Mouse (Mus musculus): ENCODE measurements at regions not wholly inside any gene's neighbourhood (a gene's known extent, or its start where the extent isn't known, plus 50 kb on each side); places are given as distances from the start of the nearest gene placed in this dataset.
"Not testable (repeated sequence)": the region's sequence is repeated elsewhere in the genome, so short reads cannot be mapped to it uniquely, and the experiment has no call there.

DNA sequence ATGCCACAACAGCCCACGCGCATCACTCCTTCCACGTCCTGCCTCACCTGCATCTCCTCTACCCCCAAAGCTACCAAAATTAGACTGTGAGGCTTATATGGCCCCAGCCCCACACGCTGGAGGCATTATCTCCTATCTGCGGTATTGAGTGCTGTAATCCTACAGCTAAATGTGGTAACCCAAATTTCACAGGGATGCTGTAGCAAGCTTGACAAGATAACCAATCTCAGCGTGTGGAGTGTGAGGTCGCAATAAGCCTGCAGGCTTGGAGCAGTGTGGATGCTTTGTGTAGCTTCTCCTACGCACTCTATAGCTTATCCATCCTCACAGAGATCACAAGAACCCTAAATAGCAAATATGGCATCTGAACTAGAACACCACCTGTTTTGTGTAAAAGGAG is 251.2 kb upstream of the Kcnh8 start:
- no peak for DNase-seq

DNA sequence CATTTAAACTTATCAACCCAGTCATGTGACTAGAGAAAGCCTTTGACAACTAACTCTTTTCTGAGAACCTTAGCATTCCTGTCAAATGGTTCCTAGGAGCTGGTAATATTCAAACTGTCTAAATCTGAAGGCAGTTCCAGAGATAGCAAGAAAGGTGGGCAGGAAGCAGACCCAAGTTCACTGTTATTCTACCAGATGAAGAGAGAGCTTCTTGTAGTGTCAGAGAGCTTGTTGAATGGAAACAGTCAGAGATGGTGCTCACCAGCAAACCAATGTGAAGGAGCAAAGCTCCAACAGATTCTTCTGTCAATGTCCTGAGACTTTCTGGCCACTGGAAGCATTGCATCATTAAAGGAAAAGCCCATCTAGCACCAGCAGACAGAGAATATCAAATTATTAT is 251.8 kb upstream of the Kcnh8 start:
- DNase-seq = no peak

DNA sequence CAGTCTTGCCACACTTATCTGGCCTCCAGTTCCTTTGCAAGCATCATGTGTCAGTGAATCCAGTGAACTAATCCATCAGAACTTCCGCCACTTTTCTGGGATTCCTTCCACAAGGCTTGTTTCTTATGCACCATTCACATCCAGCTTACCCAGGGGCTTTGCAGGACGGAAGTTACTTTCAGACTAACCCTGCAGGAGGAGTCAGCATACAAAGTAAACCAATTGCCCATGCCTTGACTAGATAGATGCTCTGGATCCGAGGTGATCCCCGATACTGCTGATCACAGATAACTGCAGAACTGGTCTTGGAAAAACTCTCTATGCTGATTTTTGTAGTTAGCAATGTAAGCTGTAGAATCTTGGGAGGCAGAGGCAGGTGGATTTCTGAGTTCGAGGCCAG is 252.6 kb upstream of the Kcnh8 start:
- DNase-seq = no peak

DNA sequence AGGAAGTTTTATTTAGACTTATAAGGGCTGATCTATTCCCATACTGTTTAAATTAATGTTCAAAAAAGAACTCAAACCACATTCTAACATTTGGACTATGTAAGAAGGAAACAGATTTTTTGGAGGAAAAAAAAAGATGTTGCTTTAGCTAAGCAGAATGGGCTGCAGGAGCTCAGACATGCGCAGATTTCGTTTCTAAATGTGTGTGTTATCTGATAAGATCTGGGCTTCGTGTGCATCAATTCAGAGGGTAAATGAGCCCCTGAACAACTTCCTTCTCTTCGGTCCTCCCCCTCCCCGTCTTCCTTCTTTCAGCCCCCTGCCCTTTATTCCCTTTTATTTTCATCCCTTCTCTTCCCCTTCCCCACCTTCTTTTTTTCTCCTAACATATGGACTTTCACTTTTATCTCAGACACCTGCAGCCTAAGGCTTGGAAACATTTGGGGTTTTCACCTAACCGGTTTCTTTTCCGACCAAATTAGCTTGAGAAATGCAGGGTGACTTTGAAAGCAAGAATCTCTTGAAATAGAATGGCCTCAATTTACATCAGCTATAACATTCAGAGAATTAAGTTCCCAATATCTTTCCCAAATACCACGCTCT is 253.9 kb upstream of the Kcnh8 start:
- DNase-seq = no peak

DNA sequence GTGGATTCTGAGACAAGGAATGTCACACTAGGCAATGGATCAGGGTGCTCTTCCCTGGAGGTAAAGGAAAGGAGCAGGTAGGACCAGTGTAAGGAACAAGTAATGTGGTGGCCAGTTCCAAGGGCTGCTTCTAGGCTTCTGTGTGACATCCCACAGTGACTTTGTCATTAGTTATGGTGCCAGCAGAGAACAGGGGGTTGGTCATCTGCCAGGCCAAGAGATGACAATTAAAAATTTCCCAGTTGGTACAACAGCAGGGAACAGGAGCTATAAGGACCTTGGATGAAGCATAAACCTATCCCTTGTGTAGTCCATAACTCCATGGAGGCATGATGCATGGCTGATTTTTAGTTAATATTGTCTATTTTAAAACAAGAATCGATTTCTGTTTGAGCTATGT is 281.9 kb upstream of the Kcnh8 start:
- DNase-seq = no peak

DNA sequence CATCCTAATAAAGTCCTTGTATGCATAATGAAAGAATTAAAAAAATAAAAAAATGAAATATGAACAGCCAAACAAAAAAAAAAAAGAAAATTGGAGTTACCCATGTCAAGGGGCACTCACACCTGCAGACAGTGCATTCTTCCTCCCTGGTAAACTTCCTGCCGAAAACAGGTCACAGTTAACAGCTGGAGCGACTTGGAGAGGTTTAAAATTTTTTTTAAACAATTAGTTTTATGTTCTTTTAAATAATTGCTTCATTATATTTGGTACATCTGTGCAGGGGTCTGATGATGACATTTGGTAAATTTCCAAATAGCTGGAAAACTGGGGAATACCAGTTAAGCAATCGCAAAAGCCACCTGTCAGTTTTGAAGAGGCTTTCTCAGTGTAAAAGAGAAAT is 285.5 kb upstream of the Kcnh8 start:
- no peak for DNase-seq

DNA sequence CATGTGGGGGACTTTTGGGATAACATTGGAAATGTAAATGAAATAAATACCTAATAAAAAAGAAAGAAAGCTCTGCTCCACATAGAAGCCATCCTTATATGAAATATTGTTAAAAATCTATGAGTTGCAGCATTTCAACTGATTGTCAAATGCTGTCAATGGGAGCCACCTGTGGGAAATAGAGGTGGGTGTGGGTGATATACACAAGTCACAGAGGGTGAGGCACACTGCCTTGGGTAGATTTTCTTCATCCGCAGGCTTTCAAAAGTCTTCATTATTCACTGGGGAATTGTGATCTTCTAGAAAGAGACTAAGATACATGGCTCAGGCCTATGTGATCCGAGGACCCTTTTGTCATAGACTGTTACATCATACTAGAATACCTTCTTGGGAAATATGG is 286.6 kb upstream of the Kcnh8 start:
- no peak for DNase-seq

DNA sequence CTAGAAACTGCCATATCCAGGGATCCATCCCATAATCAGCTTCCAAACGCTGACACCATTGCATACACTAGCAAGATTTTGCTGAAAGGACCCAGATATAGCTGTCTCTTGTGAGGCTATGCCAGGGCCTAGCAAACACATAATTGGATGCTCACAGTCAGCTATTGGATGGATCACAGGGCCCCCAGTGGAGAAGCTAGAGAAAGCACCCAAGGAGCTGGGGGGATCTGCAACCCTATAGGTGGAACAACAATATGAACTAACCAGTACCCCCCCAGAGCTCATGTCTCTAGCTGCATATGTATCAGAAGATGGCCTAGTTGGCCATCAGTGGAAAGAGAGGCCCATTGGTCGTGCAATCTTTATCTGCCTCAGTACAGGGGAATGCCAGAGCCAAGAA is 287.1 kb upstream of the Kcnh8 start:
- DNase-seq = not testable (repeated sequence)

DNA sequence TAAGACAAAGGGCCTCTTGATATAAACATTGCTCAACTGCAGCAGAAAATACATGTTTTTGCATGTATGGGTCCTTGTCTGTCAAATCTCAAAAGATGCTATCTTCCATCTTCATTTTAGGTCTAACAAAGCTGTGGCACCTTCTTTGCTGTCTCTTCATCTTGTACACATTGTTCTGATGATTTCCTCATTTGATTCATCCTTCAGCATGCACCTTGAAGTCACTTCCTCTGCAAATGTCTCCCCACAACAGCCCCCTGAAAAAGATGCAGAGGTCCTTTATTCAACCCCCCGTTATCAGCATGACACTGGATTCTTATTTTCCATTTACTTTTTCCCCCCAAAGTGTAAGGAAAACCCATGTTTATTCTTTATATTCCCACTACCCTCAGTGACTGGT is 290.5 kb upstream of the Kcnh8 start:
- DNase-seq = no peak

DNA sequence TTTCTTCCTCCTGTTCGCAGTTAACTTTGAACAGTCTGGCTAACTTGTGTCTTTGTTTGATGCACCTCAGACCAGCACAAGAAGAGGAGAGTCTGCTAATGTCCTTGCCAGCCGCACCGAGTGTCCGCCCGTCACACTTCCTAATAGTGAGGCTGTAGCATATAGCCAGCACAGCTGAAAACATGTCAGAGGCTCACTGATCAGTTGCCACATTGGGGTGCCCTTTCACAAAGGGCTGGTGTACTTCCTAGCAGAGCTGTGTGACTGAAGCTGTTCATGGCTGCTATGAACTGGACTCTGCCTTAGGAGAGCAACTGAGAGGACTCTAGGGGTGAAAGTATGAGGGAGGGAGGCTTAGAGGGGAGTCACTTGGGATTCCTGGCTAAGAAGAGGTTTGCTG is 293.7 kb upstream of the Kcnh8 start:
- DNase-seq = no peak

DNA sequence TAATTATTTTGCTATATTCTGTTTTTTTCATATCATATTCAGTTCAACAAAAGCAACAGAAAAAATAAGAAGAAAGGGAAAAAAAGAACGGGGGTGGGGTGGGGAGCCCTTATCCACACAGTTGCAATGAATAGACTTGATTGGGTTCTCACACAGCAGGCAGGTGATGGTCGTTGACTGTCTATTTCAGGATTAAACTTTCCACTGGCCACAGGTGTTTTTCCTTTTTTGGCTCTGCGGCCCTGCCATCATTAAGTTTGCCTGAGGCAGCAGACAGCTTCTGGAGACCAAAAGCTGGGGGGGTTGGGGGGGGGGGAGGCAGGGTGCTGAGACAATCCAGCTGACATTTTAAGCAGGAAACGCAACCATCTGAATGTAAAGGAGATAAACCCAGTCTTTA is 298.4 kb upstream of the Kcnh8 start:
- DNase-seq = no peak

DNA sequence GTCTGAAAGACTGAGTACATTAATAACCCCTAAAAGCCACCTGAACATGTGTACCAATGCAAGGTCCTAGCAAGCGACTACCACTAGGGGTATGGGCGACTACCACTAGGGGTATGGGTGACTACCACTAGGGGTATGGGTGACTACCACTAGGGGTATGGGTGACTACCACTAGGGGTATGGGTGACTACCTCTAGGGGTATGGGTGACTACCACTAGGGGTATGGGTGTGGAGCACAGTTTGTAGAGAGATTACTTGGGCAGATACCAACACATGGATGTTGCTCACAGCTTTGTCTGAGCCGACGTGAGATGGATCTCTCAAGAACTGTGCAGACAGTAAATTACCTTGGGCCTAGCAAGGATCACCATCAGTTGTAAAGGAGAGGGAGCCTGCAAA is 299.2 kb upstream of the Kcnh8 start:
- DNase-seq = no peak

DNA sequence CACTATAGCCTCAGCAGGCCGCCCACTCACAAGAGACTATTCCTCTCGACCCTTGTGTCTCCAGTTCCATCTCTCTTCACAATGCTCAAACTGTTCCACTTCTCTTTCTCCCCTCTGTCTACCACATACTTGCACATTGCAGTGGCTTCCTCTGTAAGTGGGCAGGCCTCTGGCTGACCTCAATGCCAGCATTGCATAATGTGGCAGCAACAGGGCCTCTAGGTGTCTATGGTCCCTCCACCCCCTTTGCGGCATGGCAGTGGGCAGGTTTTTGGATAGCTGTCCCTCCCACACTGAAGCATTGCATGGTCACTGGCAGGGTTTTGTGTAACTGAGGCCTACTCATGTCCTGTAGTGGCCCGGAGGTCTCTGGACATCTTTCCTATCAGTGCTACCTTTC is 302.7 kb upstream of the Kcnh8 start:
- DNase-seq = no peak

DNA sequence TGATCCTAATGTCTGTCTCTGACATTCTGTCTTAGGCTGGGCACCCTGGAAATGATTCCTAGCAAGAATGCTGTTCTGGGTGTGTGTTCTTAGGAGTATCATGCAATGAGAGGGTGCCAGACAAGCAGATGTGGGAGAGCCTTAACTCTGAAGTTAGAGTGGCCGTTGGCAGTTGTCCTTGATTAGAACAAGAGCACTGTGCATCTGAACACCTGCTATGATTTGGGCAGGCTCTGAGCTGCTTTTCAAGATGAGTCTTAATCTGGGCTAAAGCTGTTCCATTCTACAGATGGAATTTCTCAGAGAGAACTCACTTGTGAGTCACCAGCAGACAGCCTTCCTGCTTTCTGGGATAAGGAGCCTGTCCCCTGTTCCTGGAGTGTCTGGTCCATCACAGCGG is 317.1 kb upstream of the Kcnh8 start:
- no peak for DNase-seq

DNA sequence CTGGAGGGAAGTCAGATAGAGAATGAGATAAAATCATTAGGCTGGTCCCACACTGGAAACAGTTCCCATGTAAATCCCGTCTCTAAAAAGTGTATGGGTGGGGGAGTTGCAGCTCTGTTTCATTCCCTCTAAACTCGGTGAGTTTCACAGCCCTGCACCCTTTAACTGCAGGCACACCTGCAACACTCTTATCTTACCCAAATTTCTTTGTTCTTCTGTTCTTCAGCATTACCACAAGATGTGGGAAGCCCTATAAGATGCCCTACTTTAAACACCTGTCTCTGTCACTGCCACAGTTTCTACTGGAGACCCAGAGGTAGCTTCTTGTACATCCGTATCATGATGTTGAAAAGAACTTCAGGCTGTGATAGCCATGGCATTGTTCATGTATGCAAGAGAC is 320.2 kb upstream of the Kcnh8 start:
- DNase-seq = no peak

DNA sequence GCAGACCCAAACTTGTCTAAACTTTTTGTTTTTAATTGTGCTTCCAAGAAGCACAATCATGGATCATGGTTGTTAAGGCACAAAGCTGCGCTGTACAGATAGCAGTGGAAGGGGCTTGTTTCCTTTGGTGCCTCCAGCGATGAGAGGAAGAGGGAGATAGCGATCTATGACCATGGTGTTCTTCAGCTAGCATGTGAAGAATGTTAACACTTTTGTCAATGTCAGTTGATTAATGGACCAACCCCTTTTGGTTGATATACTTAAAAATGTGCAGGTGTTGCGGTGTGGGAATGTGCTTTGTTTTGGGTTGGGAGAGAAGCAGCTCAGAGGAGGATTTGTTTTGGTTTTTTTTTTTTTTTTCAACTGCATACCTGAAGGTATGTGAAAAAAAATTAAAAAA is 324.0 kb upstream of the Kcnh8 start:
- DNase-seq = no peak

DNA sequence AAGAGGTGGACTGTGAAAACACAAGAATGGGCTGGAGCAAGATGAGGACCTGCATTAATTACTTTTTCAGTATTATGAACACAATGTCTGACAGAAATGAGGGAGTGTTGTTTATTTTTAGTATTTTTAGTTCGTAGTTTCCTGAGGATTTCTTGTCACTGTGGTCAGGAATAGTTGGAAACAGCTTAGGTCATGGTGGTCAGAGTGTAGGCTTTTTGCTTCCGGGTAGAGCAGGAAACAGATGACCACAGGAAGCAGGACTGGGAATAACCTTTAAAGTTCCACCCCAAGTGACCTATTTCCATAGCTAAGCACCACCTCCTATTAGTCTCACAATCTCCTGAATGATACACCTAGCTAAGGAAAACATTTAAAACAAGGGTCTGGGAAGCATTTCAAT is 333.7 kb upstream of the Kcnh8 start:
- DNase-seq = no peak

DNA sequence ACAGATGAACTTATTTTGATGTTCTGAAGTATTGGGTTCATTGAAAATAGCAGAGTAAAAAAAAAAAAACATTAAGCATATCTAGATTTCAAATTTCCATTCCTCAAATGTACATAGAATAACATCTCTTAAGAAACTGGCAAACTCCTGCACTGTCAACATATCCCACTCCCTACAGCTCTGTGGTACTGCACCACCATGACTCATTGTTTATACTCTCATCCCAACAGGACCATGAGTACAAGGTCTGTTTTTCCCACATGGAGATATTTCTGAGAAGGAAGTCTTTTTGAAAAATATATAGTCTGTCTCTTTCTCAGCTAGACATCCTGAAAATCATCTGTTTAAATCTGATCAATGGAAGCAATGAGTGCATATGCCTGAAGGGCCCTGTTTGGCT is 351.2 kb upstream of the Kcnh8 start:
- DNase-seq = no peak

DNA sequence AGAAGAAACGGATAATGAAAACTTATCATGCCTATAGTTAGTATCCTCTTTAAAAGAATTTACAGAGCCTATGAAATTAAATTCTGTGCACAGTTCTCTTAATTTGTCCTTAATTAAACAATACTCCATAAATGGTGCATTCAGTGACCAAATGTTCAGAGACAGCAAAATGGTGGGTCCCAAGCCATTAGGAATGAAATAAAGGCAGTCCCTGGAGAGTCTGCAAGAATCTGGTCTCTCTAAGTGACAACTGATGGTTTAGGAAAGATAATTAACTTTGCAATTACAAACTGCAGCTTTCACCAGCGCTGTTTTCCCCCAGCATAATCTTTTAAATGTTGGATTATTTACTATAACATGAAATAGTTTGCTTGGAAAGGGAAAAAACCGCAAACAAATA is 376.9 kb upstream of the Kcnh8 start:
- DNase-seq = no peak

DNA sequence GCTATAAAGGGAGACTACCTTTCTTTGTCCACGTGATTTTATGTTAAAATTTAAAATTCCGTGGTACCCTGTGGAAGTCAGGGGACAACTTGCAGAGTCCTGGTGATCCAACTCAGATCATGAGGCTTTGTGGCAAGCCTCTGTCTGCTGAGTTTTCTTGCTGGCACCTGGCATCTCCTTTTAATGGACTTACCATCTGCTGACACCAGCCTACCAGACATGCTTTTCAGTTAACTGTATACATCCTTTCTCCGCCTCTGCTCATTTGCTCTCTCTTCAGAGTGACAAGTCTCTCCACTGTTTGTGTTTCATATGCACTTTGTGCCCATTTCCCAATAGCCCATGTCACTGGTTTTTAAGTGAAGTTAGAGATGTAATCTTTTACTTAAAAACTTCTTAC is 382.1 kb upstream of the Kcnh8 start:
- DNase-seq = no peak

DNA sequence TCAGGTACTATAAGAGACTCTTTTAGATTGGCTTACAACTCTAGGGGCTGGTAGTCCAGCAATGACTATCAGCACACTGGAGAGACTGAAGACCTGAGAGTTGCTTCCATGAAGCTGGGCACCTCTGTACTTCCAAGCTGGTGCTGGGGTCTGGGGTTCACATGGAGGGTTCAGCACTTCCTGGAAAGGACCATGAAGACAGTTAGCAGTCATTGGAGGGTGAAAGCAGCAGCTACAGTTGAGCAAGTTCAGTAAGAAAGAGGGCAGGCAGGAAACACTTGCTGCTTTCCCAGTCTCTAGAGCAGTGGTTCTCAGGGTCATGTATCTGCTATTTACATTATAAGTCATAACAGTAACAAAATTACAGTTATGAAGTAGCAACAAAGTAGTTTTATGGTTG is 384.3 kb upstream of the Satb1 start:
- no peak for DNase-seq

DNA sequence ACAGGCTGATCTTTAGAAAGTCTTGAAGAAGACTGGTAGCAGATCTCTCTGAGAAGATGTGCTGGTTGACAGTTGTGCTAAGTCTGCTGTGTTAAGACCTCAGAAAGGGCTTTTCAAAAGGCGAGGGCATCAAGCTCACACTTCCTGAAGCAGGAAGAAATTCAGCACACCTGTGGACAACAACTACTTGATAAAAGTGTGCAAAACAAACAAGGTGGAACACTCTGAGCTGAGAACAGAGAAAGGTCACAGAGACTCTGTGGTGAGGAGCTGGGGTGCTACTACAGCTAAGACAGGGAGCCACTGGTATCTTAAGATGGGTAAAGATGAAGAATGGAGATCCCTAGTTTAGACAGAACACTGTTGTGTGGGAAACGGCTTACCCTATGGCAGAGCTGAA is 379.9 kb upstream of the Satb1 start:
- no peak for DNase-seq

DNA sequence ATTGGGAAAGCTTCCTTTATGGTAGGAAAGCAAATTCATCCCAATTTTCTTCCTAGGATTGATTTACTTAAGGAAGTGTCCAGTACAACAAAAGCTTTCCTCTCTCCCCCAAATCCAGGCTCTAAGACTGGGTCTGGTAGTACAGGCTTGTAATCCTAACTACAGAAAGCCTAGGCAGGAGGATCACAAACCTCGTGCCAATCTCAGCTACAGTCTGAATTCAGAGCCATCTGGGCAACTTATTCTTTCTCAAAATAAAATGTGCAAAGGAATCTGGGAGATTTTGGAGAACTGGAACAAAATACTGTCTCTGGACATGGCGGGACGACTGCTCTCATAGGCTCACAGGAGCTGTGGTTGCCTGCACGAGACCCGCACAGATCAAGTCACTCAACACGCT is 377.4 kb upstream of the Satb1 start:
- no peak for DNase-seq

DNA sequence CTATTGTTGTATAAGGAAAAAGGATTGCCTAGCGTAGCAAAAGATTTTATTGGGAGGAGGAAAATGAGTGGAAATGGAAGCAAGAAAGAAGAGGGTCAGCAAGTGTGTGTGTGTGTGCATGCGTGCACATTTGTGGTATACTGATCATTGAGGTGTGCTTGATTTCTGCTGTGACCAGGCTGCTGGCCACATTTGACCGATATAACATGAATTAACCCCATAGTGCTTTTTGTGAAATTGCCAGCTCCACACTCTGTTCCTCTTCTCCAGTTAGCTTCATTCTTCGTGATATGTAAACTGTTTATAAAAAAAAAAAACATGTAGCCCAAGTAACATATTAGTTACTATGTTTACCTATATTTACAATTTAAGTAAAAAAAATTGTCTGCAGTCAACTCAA is 364.6 kb upstream of the Satb1 start:
- DNase-seq = no peak

DNA sequence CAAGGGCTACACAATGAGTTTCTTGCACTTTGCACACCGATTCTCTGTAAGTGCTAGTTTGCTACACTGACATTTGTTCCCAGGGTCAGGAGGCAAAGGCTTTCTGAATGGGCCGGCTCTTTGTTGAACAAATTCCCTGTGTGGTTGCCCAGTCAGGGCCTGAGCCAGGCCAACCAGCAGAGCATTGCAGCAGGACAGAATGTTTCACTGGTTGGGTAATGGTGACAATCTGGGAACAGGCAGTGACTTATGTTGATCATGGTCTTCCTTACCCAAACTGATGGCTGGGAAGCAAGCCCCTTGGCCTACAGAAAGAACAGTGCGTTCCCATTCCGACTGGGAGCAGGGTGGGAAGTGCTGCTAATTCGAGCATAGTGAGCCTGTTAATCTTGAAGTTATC is 363.7 kb upstream of the Satb1 start:
- no peak for DNase-seq

DNA sequence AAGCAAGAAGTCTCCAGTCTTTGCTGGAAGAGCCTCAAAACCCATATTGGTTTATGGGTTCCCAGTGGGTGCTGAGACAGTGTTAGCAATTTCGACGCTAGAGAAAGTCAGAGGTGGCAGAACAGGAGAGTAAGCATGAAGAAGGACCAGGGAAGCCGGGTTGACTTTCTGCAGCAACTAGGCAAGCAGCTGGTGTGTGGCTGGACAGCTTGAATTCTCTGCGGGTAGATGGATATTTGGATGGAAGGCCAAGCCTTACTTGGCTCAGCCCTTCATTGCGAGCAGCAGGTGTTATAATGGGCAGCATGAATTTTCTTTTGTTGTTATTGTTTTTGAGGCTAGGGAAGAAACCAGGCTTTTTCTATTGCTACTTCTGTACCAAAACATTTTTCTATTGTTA is 362.7 kb upstream of the Satb1 start:
- no peak for DNase-seq
